Mouse (Mus musculus) megakaryocyte, embryonic 14.5 days (primary cell): ENCODE results near the gene Sv2b.

Experiments used
- FLI1 ChIP-seq: IDR thresholded peaks from 2 replicates; pipeline ENCODE4 v1.6.1; 2012; ENCODE audit warnings: low read length, inconsistent platforms, mixed read lengths
- GATA1 ChIP-seq: IDR thresholded peaks from 3 replicates; pipeline ENCODE4 v1.6.1; 2012; ENCODE audit warnings: mixed read lengths, low read length, inconsistent platforms, borderline replicate concordance

DNA sequence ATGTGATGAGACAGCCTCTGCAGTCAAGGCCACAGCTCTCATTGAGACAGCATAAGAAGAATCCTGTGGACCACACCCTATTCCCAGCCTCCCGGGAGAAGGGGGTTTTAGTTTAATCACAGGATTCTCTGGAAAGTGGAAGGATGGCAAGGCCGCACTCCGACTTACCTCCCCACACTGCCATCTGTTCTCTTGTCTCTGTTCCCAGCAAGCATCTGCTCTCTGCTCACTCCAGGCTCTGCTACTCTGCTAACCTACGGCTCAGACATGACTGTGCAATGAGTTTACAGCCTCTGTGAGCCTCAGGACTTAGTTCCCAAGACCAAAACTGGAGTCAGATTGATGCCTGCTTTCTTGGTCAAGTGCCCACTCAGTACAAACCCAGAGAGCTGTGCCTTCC lies 43.8 kb downstream of the Sv2b start:
- no peak for TF ChIP-seq GATA1
- TF ChIP-seq FLI1: no peak
